Mouse (Mus musculus): ENCODE results near the gene Cntrob.
"Not testable (repeated sequence)": the region's sequence is repeated elsewhere in the genome, so short reads cannot be mapped to it uniquely, and the experiment has no call there.

- TF ChIP-seq CTCF, POLR2A (IDR thresholded peaks at IDR 0.05; ENCODE audit: insufficient read depth, low read depth, low read length): not testable (repeated sequence)
These were observed 5.6 kb downstream of the Cntrob start for GRCm38 (mm10) chr11:69318000-69318399.
